Mouse (Mus musculus): ENCODE results near the gene Mustn1.

- no peak for TF ChIP-seq POLR2A (IDR thresholded peaks at IDR 0.05; ENCODE audit: borderline replicate concordance, insufficient read depth, low read length)
- TF ChIP-seq CTCF (IDR thresholded peaks at IDR 0.05; ENCODE audit: borderline replicate concordance, insufficient read depth, low read depth, low read length), result no peak
Measured at GRCm38 (mm10) chr14:30922053-30922670, 43.2 kb downstream of the Mustn1 start.
